Mouse (Mus musculus): ENCODE measurements around the gene Shbg. TPM values are rescaled to one million over a fixed set of nuclear protein-coding genes. Genes with fewer than 3 reads are reported as not detected.
A peak's percentile ranks its signal among the peaks of the same experiment; 100 is the strongest.

Shbg gene
- polyA plus RNA-seq, 1 experiment from 2014 or later: not detected

GRCm38 (mm10) chr11:69585718-69586325, 31.9 kb downstream of the Shbg start:
- Histone ChIP-seq H3K9me3 (no peaks in the 10 kb centered on the region), H3K36me3 (replicated peaks) (0 out of 2 replicates have a peak, but pooled peaks cover 20% of the 10 kb centered on the region), H3K4me3 (no peak overlapping the region), H3K27ac (no peak overlapping the region), H3K4me1 (peaks cover 12% of the 10 kb centered on the region), H3K4me2 (no peak overlapping the region), H3K27me3 (replicated peaks) (no peaks in the 10 kb centered on the region), H3K9ac (no peak overlapping the region)
- 84% methylated on average over 7 of the region's 7 CpGs for WGBS
- ATAC-seq (replicated peaks): no peak

- no peak overlapping the region for H3K27ac ChIP-seq
- no peaks in the 10 kb centered on the region for H3K27me3 ChIP-seq (replicated peaks)
- H3K4me2 ChIP-seq: no peak overlapping the region
- H3K9ac ChIP-seq: no peak overlapping the region
- 0 out of 2 replicates have a peak, but pooled peaks cover 13% of the 10 kb centered on the region for H3K36me3 ChIP-seq (replicated peaks)
- whole genome bisulfite sequencing: 98% methylated on average over 13 of the region's 13 CpGs
- no peaks in the 10 kb centered on the region for H3K9me3 ChIP-seq
- no peak overlapping the region for H3K4me3 ChIP-seq
- peaks cover 12% of the 10 kb centered on the region for H3K4me1 ChIP-seq
- ATAC-seq (replicated peaks): no peak
Measured at GRCm38 (mm10) chr11:69584937-69585336, 32.8 kb downstream of the Shbg start.

- Histone ChIP-seq H3K4me3 (no peak overlapping the region), H3K9ac (no peak overlapping the region), H3K27me3 (replicated peaks) (no peaks in the 10 kb centered on the region), H3K4me1 (peaks cover 16% of the 10 kb centered on the region), H3K9me3 (no peaks in the 10 kb centered on the region), H3K4me2 (no peak overlapping the region), H3K36me3 (replicated peaks) (0 out of 2 replicates have a peak, but pooled peaks cover 5% of the 10 kb centered on the region), H3K27ac (no peak overlapping the region)
- ATAC-seq (replicated peaks): no peak
- 87% methylated on average over 7 of the region's 7 CpGs for whole genome bisulfite sequencing
Measured at GRCm38 (mm10) chr11:69584008-69584407, 33.7 kb downstream of the Shbg start.

- no peaks in the 10 kb centered on the region for H3K36me3 ChIP-seq (replicated peaks)
- 60% methylated on average over 9 of the region's 9 CpGs for WGBS
- no peaks in the 10 kb centered on the region for H3K27me3 ChIP-seq (replicated peaks)
- no peaks in the 10 kb centered on the region for H3K9me3 ChIP-seq
- no peak for ATAC-seq (replicated peaks)
- H3K4me3 ChIP-seq: peak overlapping the region; percentile 86
- H3K4me1 ChIP-seq: peaks cover 30% of the 10 kb centered on the region
- peak overlapping the region; percentile 93; the same call in 1 of the 2 replicates for H3K27ac ChIP-seq
- H3K9ac ChIP-seq: 0 out of 2 replicates have a peak overlapping the region, but pooled peaks have one; percentile 1
- H3K4me2 ChIP-seq: peak overlapping the region; percentile 85
Measured at GRCm38 (mm10) chr11:69582230-69582805, 35.4 kb downstream of the Shbg start.

- Histone ChIP-seq H3K4me3 (peak overlapping the region; percentile 86), H3K36me3 (replicated peaks) (no peaks in the 10 kb centered on the region), H3K4me1 (peaks cover 35% of the 10 kb centered on the region), H3K9me3 (no peaks in the 10 kb centered on the region), H3K27ac (peak overlapping the region; percentile 93), H3K27me3 (replicated peaks) (no peaks in the 10 kb centered on the region), H3K4me2 (peak overlapping the region; percentile 85), H3K9ac (peak overlapping the region; percentile 68)
- no peak for ATAC-seq (replicated peaks)
- WGBS: 0% methylated on average over 8 of the region's 8 CpGs
Measured at GRCm38 (mm10) chr11:69581814-69582213, 35.9 kb downstream of the Shbg start.

GRCm38 (mm10) chr11:69581147-69581688, 36.5 kb downstream of the Shbg start:
- Histone ChIP-seq H3K9me3 (no peaks in the 10 kb centered on the region), H3K4me2 (peak overlapping the region; percentile 85), H3K27me3 (replicated peaks) (no peaks in the 10 kb centered on the region), H3K9ac (peak overlapping the region; percentile 68), H3K27ac (peak overlapping the region; percentile 93), H3K36me3 (replicated peaks) (no peaks in the 10 kb centered on the region), H3K4me1 (peaks cover 41% of the 10 kb centered on the region), H3K4me3 (peak overlapping the region; percentile 86)
- ATAC-seq (replicated peaks): peak; percentile 84
- WGBS: 0% methylated on average over 36 of the region's 36 CpGs

GRCm38 (mm10) chr11:69580572-69581146, 37.0 kb downstream of the Shbg start:
- Histone ChIP-seq H3K4me1 (peaks cover 45% of the 10 kb centered on the region), H3K4me3 (peak overlapping the region; percentile 86), H3K36me3 (replicated peaks) (no peaks in the 10 kb centered on the region), H3K27me3 (replicated peaks) (no peaks in the 10 kb centered on the region), H3K9ac (peak overlapping the region; percentile 68), H3K27ac (peak overlapping the region; percentile 93), H3K4me2 (peak overlapping the region; percentile 85), H3K9me3 (no peaks in the 10 kb centered on the region)
- peak; percentile 16 for ATAC-seq (replicated peaks)
- WGBS: under 1% methylated on average over 25 of the region's 25 CpGs

GRCm38 (mm10) chr11:69580091-69580514, 37.6 kb downstream of the Shbg start, which contains the start of the genes Wrap53 and Trp53:
TSS of gene Wrap53 (minus strand) at chr11:69580255.
TSS of gene Trp53 (plus strand) at chr11:69580359.
- peak within 1 kb of the TSS; percentile 69 for H3K9ac ChIP-seq
- H3K36me3 ChIP-seq (replicated peaks): no peaks in the 10 kb centered on the region
- no peaks in the 10 kb centered on the region for H3K27me3 ChIP-seq (replicated peaks)
- H3K4me2 ChIP-seq: peak within 1 kb of the TSS; percentile 85
- ATAC-seq (replicated peaks): peak; percentile 67
- under 1% methylated on average over 13 of the region's 13 CpGs for WGBS
- peaks cover 51% of the 10 kb centered on the region for H3K4me1 ChIP-seq
- H3K27ac ChIP-seq: peak within 1 kb of the TSS; percentile 93
- peak within 1 kb of the TSS; percentile 86 for H3K4me3 ChIP-seq
- no peaks in the 10 kb centered on the region for H3K9me3 ChIP-seq

- Histone ChIP-seq H3K9me3 (no peaks in the 10 kb centered on the region), H3K27ac (peak overlapping the region; percentile 93), H3K27me3 (replicated peaks) (no peaks in the 10 kb centered on the region), H3K4me1 (peaks cover 58% of the 10 kb centered on the region), H3K36me3 (replicated peaks) (no peaks in the 10 kb centered on the region), H3K9ac (peak overlapping the region; percentile 69), H3K4me2 (peak overlapping the region; percentile 85), H3K4me3 (peak overlapping the region; percentile 86)
- peak; percentile 90 for ATAC-seq (replicated peaks)
- under 1% methylated on average over 39 of the region's 39 CpGs for WGBS
Measured at GRCm38 (mm10) chr11:69579128-69580017, 38.3 kb downstream of the Shbg start.

- Histone ChIP-seq H3K27me3 (replicated peaks) (no peaks in the 10 kb centered on the region), H3K4me3 (peak overlapping the region; percentile 86), H3K9me3 (no peaks in the 10 kb centered on the region), H3K27ac (no peak overlapping the region), H3K9ac (peak overlapping the region; percentile 69), H3K36me3 (replicated peaks) (no peaks in the 10 kb centered on the region), H3K4me1 (peaks cover 58% of the 10 kb centered on the region), H3K4me2 (peak overlapping the region; percentile 85)
- 16% methylated on average over 15 of the region's 15 CpGs for WGBS
- ATAC-seq (replicated peaks): no peak
Measured at GRCm38 (mm10) chr11:69578301-69578700, 39.4 kb downstream of the Shbg start.

- peaks cover 46% of the 10 kb centered on the region for H3K4me1 ChIP-seq
- H3K27ac ChIP-seq: no peak overlapping the region
- 77% methylated on average over 5 of the region's 5 CpGs for WGBS
- H3K27me3 ChIP-seq (replicated peaks): no peaks in the 10 kb centered on the region
- no peaks in the 10 kb centered on the region for H3K36me3 ChIP-seq (replicated peaks)
- no peak for ATAC-seq (replicated peaks)
- H3K4me3 ChIP-seq: no peak overlapping the region
- H3K9me3 ChIP-seq: no peaks in the 10 kb centered on the region
- H3K9ac ChIP-seq: no peak overlapping the region
- no peak overlapping the region for H3K4me2 ChIP-seq
Measured at GRCm38 (mm10) chr11:69576307-69576706, 41.4 kb downstream of the Shbg start.
